Mouse (Mus musculus): ENCODE results near the gene Gse1. TPM values are rescaled to one million over a fixed set of nuclear protein-coding genes. Genes with fewer than 3 reads are reported as not detected.
A peak's percentile ranks its signal among the peaks of the same experiment; 100 is the strongest.

The Gse1 gene
- total RNA-seq, 2 experiments from 2014 or later, result 146 to 158 TPM

DNA sequence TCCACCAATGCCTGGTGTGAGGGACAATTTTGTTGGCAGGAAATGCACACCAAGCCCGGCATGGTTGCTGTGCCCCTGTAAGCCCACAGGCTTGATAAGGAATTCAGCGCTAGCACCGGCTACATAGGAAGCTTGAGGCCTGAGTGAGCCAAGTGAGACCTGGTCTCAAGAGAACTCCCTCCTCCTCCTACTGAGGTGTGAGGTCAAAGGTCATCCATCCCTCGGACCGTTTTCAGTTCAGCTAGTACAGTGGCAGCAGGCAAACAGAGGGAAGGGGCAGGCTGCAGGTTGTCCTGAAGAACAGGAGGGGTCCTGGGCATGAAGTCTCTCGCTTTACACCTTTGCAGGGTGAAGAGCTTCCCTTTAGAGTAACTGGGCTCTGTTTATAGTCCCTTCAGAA lies 402.6 kb downstream of the Gse1 start:
- no peak overlapping the region for H3K4me3 ChIP-seq
- H3K27ac ChIP-seq, result peak overlapping the region; percentile 78
- no peak for DNase-seq (ENCODE audit: low spot score in 2 of 2)
- no peak for TF ChIP-seq CTCF (conservative IDR thresholded peaks at IDR 0.05)

Small RNA genes within 50 kb of the gene (microRNA-seq; reads per million reads assigned to microRNA genes)
- gene Gm22715 (0 reads per million in 2 experiments), gene Mir7687 (4.5 to 7.9 reads per million in 2 experiments)

Other genes starting within 250 kb of the Gse1 start
- 1 to 10 TPM; 2.0 to 2.5 TPM for gene Crispld2, start 236.0 kb upstream of the Gse1 start, total RNA-seq (2021)
- gene Zdhhc7, start 127.0 kb upstream of the Gse1 start, total RNA-seq (2021), result 10 to 100 TPM; 33.9 to 35.9 TPM
- gene 6430548M08Rik, start 114.3 kb upstream of the Gse1 start, total RNA-seq (2021), result 100 to 1,000 TPM; 170 to 183 TPM
- under 1 TPM; 0.31 to 0.91 TPM for gene Fam92b, start 51.0 kb upstream of the Gse1 start, total RNA-seq (2021)